24 mouse cellular contexts compared by ENCODE assay signal in the genomic region with DNA sequence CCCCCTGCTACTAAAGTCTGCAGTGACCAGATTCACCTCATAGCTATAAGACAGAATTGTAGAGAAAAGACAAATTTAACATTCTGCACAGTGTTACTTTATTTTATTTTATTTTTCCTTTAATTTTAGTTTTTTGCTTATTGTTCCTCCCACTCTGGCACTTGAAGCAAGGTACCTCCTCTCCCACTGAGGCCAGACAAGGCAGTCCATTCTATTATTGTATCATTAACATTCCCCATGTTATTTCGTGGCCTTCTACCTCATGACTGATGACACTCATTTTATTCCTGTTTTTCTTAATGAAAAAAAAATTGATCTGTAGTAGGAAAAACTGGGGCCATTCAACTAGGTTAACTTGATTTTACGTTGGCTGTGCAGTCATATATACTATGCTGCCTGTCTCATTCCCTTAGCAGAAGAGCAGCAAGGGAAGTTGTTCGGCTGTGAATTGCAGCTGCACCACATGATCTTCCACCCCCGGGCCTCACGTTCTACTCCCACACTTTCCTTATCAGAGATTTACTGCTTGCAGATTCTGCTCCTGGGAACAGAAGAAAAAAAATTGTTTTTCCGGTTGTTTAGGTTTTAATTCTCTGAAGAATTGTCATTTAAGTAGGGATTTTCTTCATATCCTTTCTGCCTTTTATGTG.
DNase-seq lines count a peak whose midpoint lies in the region; ATAC-seq and TF ChIP-seq lines count a peak whose summit lies in the region.
"Had no signal": no experiment of that assay in that cellular context is flagged by ENCODE, and none has a peak within 500 bp of the region (broad histone marks: within the 10 kb centered on the region; RNA-seq: fewer than 3 reads in every experiment).

No protein-coding gene starts in this region.

- no peak overlapping the region for H3K9ac ChIP-seq in kidney, postnatal 0 days (ENCODE audit: low read depth, low read length)
- no peak overlapping the region for H3K9ac ChIP-seq in midbrain, embryonic 16.5 days (ENCODE audit: low read depth, low read length)
- no peak overlapping the region for H3K9ac ChIP-seq in midbrain, embryonic 13.5 days (replicated peaks)
- no peak overlapping the region for H3K9ac ChIP-seq in intestine, embryonic 16.5 days (ENCODE audit: low read depth, low read length)
- no peak overlapping the region for H3K9ac ChIP-seq in forebrain, embryonic 12.5 days
- H3K9ac ChIP-seq: embryonic facial prominence, embryonic 12.5 days; liver, embryonic 15.5 days; neural tube, embryonic 12.5 days had no signal

- ATAC-seq in kidney, postnatal 0 days (replicated peaks; ENCODE audit: low FRiP score, low read depth) = no peak
- peak; percentile 70; the same call in 1 of the 2 replicates for ATAC-seq in midbrain, embryonic 16.5 days
- no peak for ATAC-seq in midbrain, embryonic 13.5 days
- ATAC-seq in intestine, embryonic 16.5 days = peak; percentile 92
- ATAC-seq in forebrain, embryonic 12.5 days (ENCODE audit: low FRiP score) = no peak
- ATAC-seq: activated CD4-positive, CD25-positive, alpha-beta regulatory T cell, adult 4 months had no signal

- no peaks in the 10 kb centered on the region for H3K27me3 ChIP-seq in kidney, postnatal 0 days (ENCODE audit: insufficient read depth, low read length)
- H3K27me3 ChIP-seq in midbrain, embryonic 16.5 days (ENCODE audit: control insufficient read depth, insufficient read depth, low read depth, low read length) = no peaks in the 10 kb centered on the region
- no peaks in the 10 kb centered on the region for H3K27me3 ChIP-seq in midbrain, embryonic 13.5 days
- H3K27me3 ChIP-seq in intestine, embryonic 16.5 days (replicated peaks; ENCODE audit: control insufficient read depth, insufficient read depth, low read length) = no peaks in the 10 kb centered on the region
- H3K27me3 ChIP-seq in forebrain, embryonic 12.5 days = no peaks in the 10 kb centered on the region
- H3K27me3 ChIP-seq: embryonic facial prominence, embryonic 12.5 days; liver, embryonic 15.5 days; neural tube, embryonic 12.5 days had no signal

- H3K27ac ChIP-seq in kidney, postnatal 0 days = no peak overlapping the region
- H3K27ac ChIP-seq in midbrain, embryonic 16.5 days (ENCODE audit: low read length) = no peak overlapping the region
- no peak overlapping the region for H3K27ac ChIP-seq in midbrain, embryonic 13.5 days
- no peak overlapping the region for H3K27ac ChIP-seq in intestine, embryonic 16.5 days (ENCODE audit: low read length)
- H3K27ac ChIP-seq in forebrain, embryonic 12.5 days = no peak overlapping the region
- H3K27ac ChIP-seq: embryonic facial prominence, embryonic 12.5 days; heart, embryonic 10.5 days; limb, embryonic 10.5 days; liver, embryonic 15.5 days; macrophage; neural tube, embryonic 12.5 days had no signal

- H3K9me3 ChIP-seq in kidney, postnatal 0 days (replicated peaks; ENCODE audit: low read length) = no peaks in the 10 kb centered on the region
- H3K9me3 ChIP-seq in midbrain, embryonic 16.5 days (replicated peaks; ENCODE audit: control insufficient read depth, low read length, poor library complexity, severe bottlenecking) = no peaks in the 10 kb centered on the region
- H3K9me3 ChIP-seq in midbrain, embryonic 13.5 days = no peaks in the 10 kb centered on the region
- H3K9me3 ChIP-seq in intestine, embryonic 16.5 days (ENCODE audit: control insufficient read depth, low read length) = no peaks in the 10 kb centered on the region
- no peaks in the 10 kb centered on the region for H3K9me3 ChIP-seq in forebrain, embryonic 12.5 days
- H3K9me3 ChIP-seq: embryonic facial prominence, embryonic 12.5 days; heart, embryonic 10.5 days; limb, embryonic 10.5 days; liver, embryonic 15.5 days; neural tube, embryonic 12.5 days had no signal

- no peaks in the 10 kb centered on the region for H3K4me1 ChIP-seq in kidney, postnatal 0 days (replicated peaks; ENCODE audit: insufficient read depth, low read length)
- no peaks in the 10 kb centered on the region for H3K4me1 ChIP-seq in midbrain, embryonic 16.5 days (ENCODE audit: control insufficient read depth, insufficient read depth, low read length)
- no peaks in the 10 kb centered on the region for H3K4me1 ChIP-seq in midbrain, embryonic 13.5 days (replicated peaks)
- no peaks in the 10 kb centered on the region for H3K4me1 ChIP-seq in intestine, embryonic 16.5 days (ENCODE audit: control insufficient read depth, insufficient read depth, low read length)
- no peaks in the 10 kb centered on the region for H3K4me1 ChIP-seq in forebrain, embryonic 12.5 days
- H3K4me1 ChIP-seq: embryonic facial prominence, embryonic 12.5 days; heart, embryonic 10.5 days; limb, embryonic 10.5 days; liver, embryonic 15.5 days; neural tube, embryonic 12.5 days had no signal

- no peak for TF ChIP-seq CTCF in kidney, postnatal 0 days (IDR thresholded peaks at IDR 0.05; ENCODE audit: low read depth)

- no peak overlapping the region for H3K4me3 ChIP-seq in kidney, postnatal 0 days (replicated peaks; ENCODE audit: low read depth, low read length)
- no peak overlapping the region for H3K4me3 ChIP-seq in midbrain, embryonic 16.5 days (ENCODE audit: low read depth, low read length)
- H3K4me3 ChIP-seq in midbrain, embryonic 13.5 days (replicated peaks) = no peak overlapping the region
- no peak overlapping the region for H3K4me3 ChIP-seq in intestine, embryonic 16.5 days (ENCODE audit: low read length)
- H3K4me3 ChIP-seq in forebrain, embryonic 12.5 days (replicated peaks) = no peak overlapping the region
- H3K4me3 ChIP-seq: embryonic facial prominence, embryonic 12.5 days; heart, embryonic 10.5 days; limb, embryonic 10.5 days; liver, embryonic 15.5 days; neural tube, embryonic 12.5 days had no signal

- DNase-seq in kidney, postnatal 0 days (ENCODE audit: low spot score) = peak; percentile 46
- no peak for DNase-seq in kidney, postnatal 10 days
- DNase-seq in brain, adult 2 months (ENCODE audit: low read depth, low spot score) = peak; percentile 74
- DNase-seq: adrenal gland, adult 8-10 months; cerebellum, adult 2 months; cerebellum, postnatal 25 days; gastrocnemius, postnatal 10 days; heart, postnatal 4 days; kidney, adult 2 months; kidney, postnatal 36 days; liver; spleen, adult 18-20 months; thymus, postnatal 14 days had no signal

- H3K4me2 ChIP-seq in kidney, postnatal 0 days (ENCODE audit: low read length) = no peak overlapping the region
- no peak overlapping the region for H3K4me2 ChIP-seq in midbrain, embryonic 16.5 days (ENCODE audit: low read length)
- H3K4me2 ChIP-seq in midbrain, embryonic 13.5 days (replicated peaks) = no peak overlapping the region
- H3K4me2 ChIP-seq in intestine, embryonic 16.5 days (ENCODE audit: low read depth, low read length) = no peak overlapping the region
- H3K4me2 ChIP-seq in forebrain, embryonic 12.5 days = no peak overlapping the region
- H3K4me2 ChIP-seq: embryonic facial prominence, embryonic 12.5 days; liver, embryonic 15.5 days; neural tube, embryonic 12.5 days had no signal

- 22% methylated on average over 6 of the region's 6 CpGs for WGBS in kidney, postnatal 0 days
- 57% methylated on average over 6 of the region's 6 CpGs for WGBS in midbrain, embryonic 16.5 days
- WGBS in midbrain, embryonic 13.5 days = 66% methylated on average over 6 of the region's 6 CpGs
- 34% methylated on average over 6 of the region's 6 CpGs for WGBS in intestine, embryonic 16.5 days
- 78% methylated on average over 6 of the region's 6 CpGs for WGBS in forebrain, embryonic 12.5 days

- H3K36me3 ChIP-seq in kidney, postnatal 0 days (ENCODE audit: insufficient read depth, low read length) = no peaks in the 10 kb centered on the region
- H3K36me3 ChIP-seq in midbrain, embryonic 16.5 days (ENCODE audit: control insufficient read depth, insufficient read depth, low read length) = no peaks in the 10 kb centered on the region
- H3K36me3 ChIP-seq in midbrain, embryonic 13.5 days = no peaks in the 10 kb centered on the region
- H3K36me3 ChIP-seq in intestine, embryonic 16.5 days (ENCODE audit: control insufficient read depth, insufficient read depth, low read length) = no peaks in the 10 kb centered on the region
- no peaks in the 10 kb centered on the region for H3K36me3 ChIP-seq in forebrain, embryonic 12.5 days (replicated peaks)
- H3K36me3 ChIP-seq: embryonic facial prominence, embryonic 12.5 days; heart, embryonic 10.5 days; limb, embryonic 10.5 days; liver, embryonic 15.5 days; neural tube, embryonic 12.5 days had no signal

Comparison
In these comparisons a context has a peak if more than half of its experiments do, and no peak if none do; other contexts are left out.
1. ATAC-seq: peak in midbrain, embryonic 16.5 days (single experiment) and intestine, embryonic 16.5 days (single experiment); none in kidney, postnatal 0 days (single experiment), midbrain, embryonic 13.5 days (single experiment) and forebrain, embryonic 12.5 days (single experiment).